Mouse (Mus musculus) neural tube, embryonic 15.5 days (tissue): ENCODE data around the gene Pklr. TPM values are rescaled to one million over a fixed set of nuclear protein-coding genes. Genes with fewer than 3 reads are reported as not detected.

Experiments
- ATAC-seq: fragments of 200-750 bp; cut with Nextera tagmentation; 2 replicates; pipeline ENCODE4 v1.8.0; 2017; ENCODE audit warnings: mild to moderate bottlenecking, moderate TSS enrichment, moderate library complexity; ENCODE audit not compliant: low FRiP score
- H3K27ac ChIP-seq: fragments of 300-500 bp; sonication (generic); replicated peaks from 2 replicates; pipeline ENCODE4 v1.5.1; 2015; ENCODE audit warnings: mild to moderate bottlenecking, inconsistent platforms
- H3K27me3 ChIP-seq: fragments of 300-500 bp; sonication (generic); replicated peaks from 2 replicates; pipeline ENCODE4 v1.6.1; 2015; ENCODE audit warnings: inconsistent platforms
- H3K36me3 ChIP-seq: fragments of 300-500 bp; sonication (generic); 2 replicates; pipeline ENCODE4 v1.6.1; 2015; ENCODE audit warnings: inconsistent platforms
- H3K4me1 ChIP-seq: fragments of 300-500 bp; sonication (generic); 2 replicates; pipeline ENCODE4 v1.6.1; 2015; ENCODE audit warnings: inconsistent platforms
- H3K4me2 ChIP-seq: fragments of 300-500 bp; sonication (generic); 2 replicates; pipeline ENCODE4 v1.6.1; 2015; ENCODE audit warnings: inconsistent platforms, mild to moderate bottlenecking, moderate library complexity
- H3K4me3 ChIP-seq: fragments of 300-500 bp; sonication (generic); replicated peaks from 2 replicates; pipeline ENCODE4 v1.5.1; 2015; ENCODE audit warnings: mild to moderate bottlenecking, inconsistent platforms
- H3K9ac ChIP-seq: fragments of 300-500 bp; sonication (generic); replicated peaks from 2 replicates; pipeline ENCODE4 v1.6.1; 2015; ENCODE audit warnings: mild to moderate bottlenecking, inconsistent platforms
- H3K9me3 ChIP-seq: fragments of 300-500 bp; sonication (generic); replicated peaks from 2 replicates; pipeline ENCODE4 v1.6.1; 2016; ENCODE audit warnings: inconsistent platforms
- WGBS: fragments of 180-500 bp; shearing (Covaris S2); methylation state at CpG from one replicate; pipeline ENCODE4 v1.1.7; 2015; ENCODE audit warnings: mixed read lengths; 5-methylcytosine and 5-hydroxymethylcytosine counted together
- polyA plus RNA-seq: library from polyadenylated mRNA; unstranded; fragments of >200 nt; fragmentation: Nextera tagmentation; extraction: Ambion mirVana; gene quantifications from 2 replicates; pipeline ENCODE4 v1.2.1, GENCODE M21; 2015

Gene Pklr
- polyA plus RNA-seq, 1 experiment from 2014 or later: 0.06 TPM

DNA sequence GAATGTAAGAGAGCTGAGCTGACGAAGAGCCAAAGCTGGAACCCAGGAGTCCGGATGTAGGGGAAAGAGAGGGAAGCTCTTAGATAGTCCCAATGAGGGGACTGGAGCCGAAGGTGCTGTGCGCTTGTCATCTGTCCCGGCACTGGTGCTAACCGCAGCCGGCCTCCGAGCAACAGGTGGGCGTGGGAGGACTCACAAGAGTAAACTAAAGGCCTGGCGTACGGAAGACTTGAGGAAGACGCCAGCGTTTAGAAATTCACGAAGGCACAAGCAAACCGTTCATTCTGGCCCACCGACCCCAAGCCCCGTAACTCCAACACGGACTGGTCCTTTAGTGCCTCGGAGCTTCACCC lies 34.5 kb upstream of the Pklr start:
- Histone ChIP-seq H3K27ac (peak overlapping the region; percentile 83), H3K27me3 (no peaks in the 10 kb centered on the region), H3K4me1 (peaks cover 33% of the 10 kb centered on the region), H3K4me3 (peak overlapping the region; percentile 61), H3K4me2 (peak overlapping the region; percentile 93), H3K9ac (peak overlapping the region; percentile 55), H3K36me3 (peaks cover 34% of the 10 kb centered on the region), H3K9me3 (no peaks in the 10 kb centered on the region)
- peak; percentile 34 for ATAC-seq
- WGBS: under 1% methylated on average over 19 of the region's 19 CpGs

DNA sequence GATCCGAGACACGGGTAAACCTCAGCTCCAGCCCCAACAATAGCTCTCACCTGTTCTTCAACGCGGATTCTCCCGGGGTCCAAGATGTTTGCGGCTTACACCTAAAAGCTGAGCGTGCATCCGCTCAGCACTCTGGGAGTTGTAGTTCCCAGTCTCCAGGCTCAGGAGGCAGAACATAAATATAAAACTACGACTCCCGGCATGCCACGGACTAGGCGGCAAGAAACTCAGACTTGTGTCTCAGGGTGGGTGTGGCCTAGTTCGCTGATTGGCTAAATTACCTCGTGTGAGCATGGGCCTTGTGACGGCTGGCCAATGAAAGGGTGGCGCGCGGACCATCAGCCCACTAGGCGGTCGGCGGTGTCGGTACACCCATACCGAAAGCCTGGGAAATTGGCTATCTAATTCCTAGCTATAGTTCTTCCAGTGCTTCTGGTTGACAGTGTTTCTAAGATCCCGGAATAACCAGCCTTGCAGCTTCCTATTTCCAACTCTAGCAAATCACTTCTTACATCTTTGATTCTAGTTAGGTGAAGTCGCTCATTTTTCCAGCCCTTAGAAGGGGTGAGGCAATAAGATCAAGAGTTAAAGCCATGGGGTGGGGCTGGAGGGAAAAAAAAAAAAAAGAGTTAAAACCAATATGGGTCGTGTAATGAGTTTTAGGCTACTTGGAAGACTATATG lies 34.0 kb upstream of the Pklr start, which contains the start of gene Fdps:
Fdps (minus strand) TSS at position 148 of the 683 bp plus-strand sequence.
- Histone ChIP-seq H3K27ac (peak within 1 kb of the TSS; percentile 90), H3K9ac (peak within 1 kb of the TSS; percentile 55), H3K4me1 (peaks cover 33% of the 10 kb centered on the region), H3K9me3 (no peaks in the 10 kb centered on the region), H3K4me3 (peak within 1 kb of the TSS; percentile 61), H3K4me2 (peak within 1 kb of the TSS; percentile 93), H3K36me3 (peaks cover 29% of the 10 kb centered on the region), H3K27me3 (no peaks in the 10 kb centered on the region)
- ATAC-seq: peak; percentile 99
- under 1% methylated on average over 26 of the region's 26 CpGs for WGBS

DNA sequence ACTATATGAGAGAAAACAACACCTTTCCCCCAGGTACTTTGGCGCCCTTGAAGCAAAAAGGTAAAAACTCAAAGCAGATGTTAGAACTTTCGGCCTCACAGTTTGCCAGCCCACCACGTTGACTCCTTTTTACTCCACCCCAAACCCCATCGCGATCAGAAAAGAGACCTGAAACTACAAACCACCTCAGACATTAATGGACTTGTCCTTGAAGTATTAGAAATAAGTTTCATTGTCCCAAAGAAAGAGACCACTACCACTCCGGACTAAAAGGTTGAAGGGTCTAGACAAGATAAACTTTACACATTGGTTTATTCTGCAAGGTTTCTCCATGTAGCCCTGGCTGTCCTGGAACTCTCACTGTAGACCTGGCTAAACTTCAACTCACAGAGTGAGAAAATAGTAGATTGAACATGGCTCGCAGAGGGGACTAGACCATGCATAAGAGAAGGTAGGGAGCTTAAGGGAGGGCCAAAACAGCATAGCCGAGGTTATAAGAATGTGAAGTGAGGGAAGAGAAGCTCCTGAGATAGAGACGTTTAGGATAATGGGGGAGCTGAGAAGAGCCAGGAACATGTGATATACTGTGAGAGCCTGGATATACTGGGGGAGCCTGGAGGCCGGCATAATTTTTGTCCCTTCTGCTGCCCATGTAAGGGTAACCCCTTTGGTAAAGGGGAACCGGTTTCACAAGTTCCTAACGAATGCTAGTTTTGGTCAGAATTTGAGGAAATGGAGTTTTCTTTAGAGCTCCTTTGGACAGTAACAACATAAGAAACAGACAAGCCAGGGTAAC lies 33.2 kb upstream of the Pklr start:
- Histone ChIP-seq H3K4me1 (peaks cover 33% of the 10 kb centered on the region), H3K4me3 (peak overlapping the region; percentile 61), H3K9ac (no peak overlapping the region), H3K9me3 (no peaks in the 10 kb centered on the region), H3K36me3 (peaks cover 22% of the 10 kb centered on the region), H3K27ac (peak overlapping the region; percentile 90), H3K4me2 (peak overlapping the region; percentile 64), H3K27me3 (no peaks in the 10 kb centered on the region)
- ATAC-seq: no peak
- WGBS: 66% methylated on average over 12 of the region's 12 CpGs

DNA sequence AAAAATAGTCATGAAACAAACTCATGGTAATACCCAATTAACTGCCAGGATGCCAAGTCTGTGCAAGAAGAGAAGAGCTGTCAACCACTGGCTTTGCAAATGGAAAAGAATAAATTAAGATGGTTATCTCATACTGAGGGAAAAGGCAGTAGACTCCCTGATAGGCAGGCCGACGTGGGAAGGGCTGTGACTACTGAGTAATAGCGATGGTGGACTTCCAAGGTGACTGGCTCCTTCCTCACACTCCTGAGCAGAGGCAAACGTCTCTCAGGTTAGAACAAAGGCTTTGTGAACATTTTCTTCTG lies 32.7 kb upstream of the Pklr start:
- Histone ChIP-seq H3K4me2 (no peak overlapping the region), H3K4me1 (peaks cover 33% of the 10 kb centered on the region), H3K4me3 (no peak overlapping the region), H3K9ac (no peak overlapping the region), H3K9me3 (no peaks in the 10 kb centered on the region), H3K27ac (no peak overlapping the region), H3K27me3 (no peaks in the 10 kb centered on the region), H3K36me3 (peaks cover 16% of the 10 kb centered on the region)
- WGBS: 85% methylated on average over 4 of the region's 4 CpGs
- no peak for ATAC-seq

DNA sequence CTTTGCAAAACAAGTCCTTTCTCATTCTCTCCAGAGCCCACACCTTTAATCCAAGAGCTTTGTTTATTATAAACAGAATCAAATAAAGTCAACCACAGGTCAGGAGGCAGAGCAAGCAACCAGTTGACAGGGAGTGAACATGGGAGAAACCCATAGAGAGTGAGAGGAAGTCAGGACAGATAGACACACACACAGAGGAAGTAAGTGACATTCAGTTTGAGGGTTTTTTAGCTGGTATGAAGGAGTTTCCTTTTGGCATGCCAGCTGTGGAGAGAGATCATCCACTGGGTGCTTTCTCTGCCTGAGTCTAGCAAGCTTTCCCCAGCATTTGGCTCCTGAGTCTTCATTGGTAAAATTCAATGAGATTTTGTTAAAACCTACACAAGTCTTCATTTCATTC lies 29.1 kb upstream of the Pklr start:
- H3K9me3 ChIP-seq: no peaks in the 10 kb centered on the region
- H3K4me3 ChIP-seq: no peak overlapping the region
- peaks cover 8% of the 10 kb centered on the region for H3K4me1 ChIP-seq
- no peak for ATAC-seq
- no peak overlapping the region for H3K27ac ChIP-seq
- no peak overlapping the region for H3K9ac ChIP-seq
- H3K4me2 ChIP-seq: no peak overlapping the region
- H3K36me3 ChIP-seq: no peaks in the 10 kb centered on the region
- no peaks in the 10 kb centered on the region for H3K27me3 ChIP-seq

DNA sequence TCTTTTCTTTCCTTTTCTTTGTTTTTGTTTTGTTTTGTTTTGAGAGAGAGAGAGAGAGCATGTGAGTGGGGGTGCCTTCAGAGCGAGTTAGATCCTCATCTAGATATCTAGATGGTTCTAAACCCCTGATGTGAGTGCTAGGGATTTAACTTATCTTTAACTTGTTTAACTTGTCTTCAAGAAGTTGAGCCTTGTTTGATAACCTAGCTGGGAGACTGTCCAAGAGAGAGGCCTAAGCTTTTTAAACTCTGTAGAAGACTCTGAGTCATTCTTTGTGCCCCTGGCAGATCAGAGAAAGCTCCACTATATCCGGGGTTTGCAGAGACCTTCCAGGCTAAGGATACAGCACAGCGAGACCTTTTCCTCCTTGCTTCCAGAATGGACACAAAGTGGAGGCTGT lies 28.4 kb upstream of the Pklr start:
- H3K27ac ChIP-seq: no peak overlapping the region
- no peak overlapping the region for H3K9ac ChIP-seq
- H3K4me2 ChIP-seq: no peak overlapping the region
- H3K27me3 ChIP-seq: no peaks in the 10 kb centered on the region
- ATAC-seq: no peak
- no peak overlapping the region for H3K4me3 ChIP-seq
- H3K4me1 ChIP-seq: peaks cover 4% of the 10 kb centered on the region
- no peaks in the 10 kb centered on the region for H3K36me3 ChIP-seq
- WGBS: 75% methylated on average over 3 of the region's 3 CpGs
- no peaks in the 10 kb centered on the region for H3K9me3 ChIP-seq

DNA sequence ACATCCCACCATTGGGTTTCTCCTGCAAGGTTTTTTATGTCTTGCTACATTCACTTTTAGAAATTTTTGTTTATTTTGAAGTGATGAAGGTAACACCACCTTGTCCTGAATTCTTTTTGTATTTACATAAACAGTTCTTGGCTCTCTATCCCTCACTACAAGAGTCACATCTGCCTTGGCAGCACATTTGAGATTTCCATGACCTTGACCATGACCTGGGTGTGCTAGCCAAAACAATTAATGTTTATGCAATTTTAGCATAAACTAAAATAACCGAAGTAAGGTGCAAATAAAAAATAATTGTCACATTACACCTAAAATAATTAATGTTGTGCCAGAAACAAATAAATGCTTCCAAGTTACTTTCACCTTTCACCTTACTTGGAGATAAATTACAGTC lies 27.8 kb upstream of the Pklr start:
- Histone ChIP-seq H3K36me3 (no peaks in the 10 kb centered on the region), H3K27me3 (no peaks in the 10 kb centered on the region), H3K9ac (no peak overlapping the region), H3K4me1 (no peaks in the 10 kb centered on the region), H3K9me3 (no peaks in the 10 kb centered on the region), H3K27ac (no peak overlapping the region), H3K4me3 (no peak overlapping the region), H3K4me2 (no peak overlapping the region)
- ATAC-seq: no peak
- 67% methylated on average over 1 of the region's 1 CpGs for WGBS

DNA sequence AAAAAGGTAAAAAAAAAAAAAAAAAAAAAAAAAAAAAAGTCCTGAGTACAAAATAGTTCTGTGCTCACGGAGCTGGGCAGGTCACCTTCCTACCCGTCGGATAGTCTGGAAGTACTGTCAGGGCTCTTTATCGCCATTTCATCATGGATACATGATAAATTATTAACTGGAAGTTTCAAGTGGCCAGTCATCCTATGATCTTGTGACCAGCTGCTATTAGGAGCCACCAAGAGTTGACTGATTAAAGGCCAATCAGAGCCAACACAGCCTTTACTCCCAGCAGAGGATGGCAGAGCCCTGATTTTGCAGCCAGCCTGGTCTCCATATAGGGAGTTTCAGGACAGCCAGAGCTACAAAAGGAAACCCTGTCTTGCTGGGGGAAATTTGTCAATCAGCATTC lies 22.9 kb upstream of the Pklr start:
- 92% methylated on average over 4 of the region's 4 CpGs for WGBS
- no peak for ATAC-seq
- Histone ChIP-seq H3K4me1 (no peaks in the 10 kb centered on the region), H3K36me3 (no peaks in the 10 kb centered on the region), H3K27ac (no peak overlapping the region), H3K27me3 (no peaks in the 10 kb centered on the region), H3K4me3 (no peak overlapping the region), H3K4me2 (no peak overlapping the region), H3K9me3 (no peaks in the 10 kb centered on the region), H3K9ac (no peak overlapping the region)

DNA sequence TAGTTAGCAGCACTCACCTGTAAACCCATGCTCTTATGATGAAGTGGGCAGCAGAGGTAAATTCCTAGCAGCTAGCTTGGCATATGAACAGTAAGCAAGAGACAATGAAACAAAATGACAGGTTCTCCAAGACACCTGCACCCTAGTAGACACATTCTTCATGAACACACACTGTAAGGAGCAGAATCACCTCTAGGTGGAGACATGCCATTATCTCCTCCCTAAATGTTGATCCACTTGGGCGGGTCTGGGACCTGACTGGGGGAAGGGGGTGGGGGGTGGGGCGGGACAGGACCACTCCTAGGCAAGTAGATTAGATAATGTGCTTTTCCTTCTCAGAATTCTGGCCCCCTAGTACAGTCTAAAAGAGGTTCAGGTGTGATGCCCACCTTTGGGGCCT lies 20.4 kb upstream of the Pklr start:
- no peaks in the 10 kb centered on the region for H3K4me1 ChIP-seq
- H3K4me2 ChIP-seq: no peak overlapping the region
- H3K4me3 ChIP-seq: no peak overlapping the region
- ATAC-seq: no peak
- H3K9me3 ChIP-seq: no peaks in the 10 kb centered on the region
- no peak overlapping the region for H3K27ac ChIP-seq
- H3K9ac ChIP-seq: no peak overlapping the region
- no peaks in the 10 kb centered on the region for H3K36me3 ChIP-seq
- WGBS: 7% methylated on average over 2 of the region's 2 CpGs
- H3K27me3 ChIP-seq: no peaks in the 10 kb centered on the region

DNA sequence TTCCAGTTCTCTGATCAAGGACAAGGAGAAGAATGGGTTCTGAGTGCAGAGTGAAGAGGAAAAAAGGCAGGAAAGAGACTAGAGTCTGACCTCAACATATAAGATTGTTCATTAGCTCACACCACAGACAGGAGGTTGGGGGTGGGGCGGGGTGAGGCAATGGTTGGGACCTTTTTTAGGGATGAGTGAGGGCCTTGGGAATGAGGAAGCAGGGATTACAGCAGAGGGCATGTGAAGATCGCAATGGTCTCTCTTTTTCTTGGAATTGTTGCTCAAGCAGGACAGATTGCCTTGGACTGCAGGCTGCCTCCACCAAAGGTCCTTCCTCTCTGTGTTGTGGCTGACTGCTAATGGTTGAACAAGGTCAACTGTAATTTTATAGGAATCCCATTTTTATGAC lies 12.6 kb upstream of the Pklr start:
- Histone ChIP-seq H3K36me3 (no peaks in the 10 kb centered on the region), H3K9me3 (no peaks in the 10 kb centered on the region), H3K4me3 (no peak overlapping the region), H3K27ac (no peak overlapping the region), H3K4me1 (no peaks in the 10 kb centered on the region), H3K9ac (no peak overlapping the region), H3K27me3 (no peaks in the 10 kb centered on the region), H3K4me2 (no peak overlapping the region)
- 84% methylated on average over 2 of the region's 2 CpGs for WGBS
- ATAC-seq: no peak

DNA sequence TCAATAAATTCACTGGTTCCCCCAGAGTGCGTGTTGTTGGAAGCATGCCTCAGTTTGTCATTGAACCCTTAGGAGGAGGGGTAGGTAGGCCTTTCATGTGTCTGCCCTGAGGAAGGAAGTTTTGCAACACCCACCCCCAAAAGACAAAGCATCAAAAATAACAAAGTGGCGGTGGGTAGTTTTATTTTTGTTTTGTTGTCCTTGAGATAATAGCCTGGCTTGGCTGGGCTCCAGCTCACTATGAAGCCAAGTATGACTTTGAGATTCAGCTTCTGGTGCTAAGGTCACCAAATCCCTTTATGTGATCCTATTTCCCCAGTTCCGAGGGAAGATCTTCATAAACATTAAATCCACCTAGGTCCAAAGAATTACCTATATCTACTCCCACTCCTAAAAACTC lies 11.7 kb upstream of the Pklr start:
- H3K27ac ChIP-seq: no peak overlapping the region
- H3K27me3 ChIP-seq: no peaks in the 10 kb centered on the region
- no peak overlapping the region for H3K4me2 ChIP-seq
- H3K9ac ChIP-seq: no peak overlapping the region
- no peaks in the 10 kb centered on the region for H3K36me3 ChIP-seq
- H3K4me3 ChIP-seq: no peak overlapping the region
- ATAC-seq: no peak
- H3K4me1 ChIP-seq: no peaks in the 10 kb centered on the region
- 83% methylated on average over 3 of the region's 3 CpGs for WGBS
- no peaks in the 10 kb centered on the region for H3K9me3 ChIP-seq

DNA sequence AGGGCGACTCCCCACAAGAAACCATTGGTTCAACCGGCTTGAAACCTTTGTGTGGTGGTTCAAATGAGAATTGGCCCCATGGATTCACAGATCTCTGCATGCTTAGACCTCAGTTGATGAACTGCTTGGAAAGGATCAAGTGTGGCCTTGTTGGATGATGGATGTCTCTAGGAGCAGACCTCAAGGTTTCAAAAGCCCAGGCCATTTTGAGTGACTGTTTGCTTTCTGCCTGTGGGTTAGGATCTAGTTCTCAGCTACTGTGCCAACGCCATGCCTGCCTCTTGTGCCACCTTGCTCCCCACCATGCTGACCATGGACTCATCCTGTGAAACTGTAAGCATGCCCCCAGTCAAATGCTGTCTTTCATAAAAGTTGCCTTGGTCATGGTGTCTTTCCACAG lies 10.0 kb upstream of the Pklr start:
- Histone ChIP-seq H3K27me3 (no peaks in the 10 kb centered on the region), H3K9me3 (no peaks in the 10 kb centered on the region), H3K36me3 (no peaks in the 10 kb centered on the region), H3K9ac (no peak overlapping the region), H3K4me3 (no peak overlapping the region), H3K27ac (no peak overlapping the region), H3K4me1 (no peaks in the 10 kb centered on the region), H3K4me2 (no peak overlapping the region)
- 87% methylated on average over 3 of the region's 3 CpGs for WGBS
- no peak for ATAC-seq
